Mouse (Mus musculus) left cerebral cortex, adult 2 months (tissue): ENCODE results near the gene Cdc45. TPM values are rescaled to one million over a fixed set of nuclear protein-coding genes. Genes with fewer than 3 reads are reported as not detected.
"Not testable (repeated sequence)": the region's sequence is repeated elsewhere in the genome, so short reads cannot be mapped to it uniquely, and the experiment has no call there.

ENCODE experiments used
- DNase-seq, 2 experiments: peaks; one replicate each; pipeline ENCODE4 v3.0.0; 2021 to 2022; ENCODE audit warnings: low spot score in 2 of 2, mixed read lengths in 1 of 2; ENCODE audit errors: extremely low spot score in 1 of 2
- H3K27ac ChIP-seq: fragments of 200-600 bp; 2 replicates; pipeline ENCODE4 v1.8.1; 2022
- H3K4me3 ChIP-seq: fragments of 200-600 bp; 2 replicates; pipeline ENCODE4 v1.8.1; 2022
- CTCF ChIP-seq: fragments of 200-600 bp; IDR thresholded peaks from 2 replicates; pipeline ENCODE4 v1.8.1; 2022; ENCODE audit warnings: antibody characterized with exemption, mild to moderate bottlenecking, moderate library complexity
- intact Hi-C: fragments of 180-260 bp; cut with DNase I; formaldehyde crosslinking; loops from one replicate; pipeline ENCODE4 v1.15.1; 2025
- long read RNA-seq, 2 experiments: library from polyadenylated mRNA; stranded (forward); transcript quantifications; one replicate each; pipeline ENCODE4 v2.0.0; 2021; ENCODE audit warnings: borderline mapping rate in 2 of 2
- total RNA-seq, 2 experiments: library from RNA; stranded (reverse); gene quantifications; 2 replicates each; pipeline ENCODE4 v1.2.3; 2021

Cdc45 gene
- 1 to 10 TPM; 1.4 to 2.6 TPM for total RNA-seq
- long read RNA-seq, experiment 1, result 0 reads
- long read RNA-seq, experiment 2, partial matches to known transcripts, result 2 of 4 reads
- long read RNA-seq, experiment 2, other reads (novel, unspliced or antisense), result 1 of 4 reads

DNA sequence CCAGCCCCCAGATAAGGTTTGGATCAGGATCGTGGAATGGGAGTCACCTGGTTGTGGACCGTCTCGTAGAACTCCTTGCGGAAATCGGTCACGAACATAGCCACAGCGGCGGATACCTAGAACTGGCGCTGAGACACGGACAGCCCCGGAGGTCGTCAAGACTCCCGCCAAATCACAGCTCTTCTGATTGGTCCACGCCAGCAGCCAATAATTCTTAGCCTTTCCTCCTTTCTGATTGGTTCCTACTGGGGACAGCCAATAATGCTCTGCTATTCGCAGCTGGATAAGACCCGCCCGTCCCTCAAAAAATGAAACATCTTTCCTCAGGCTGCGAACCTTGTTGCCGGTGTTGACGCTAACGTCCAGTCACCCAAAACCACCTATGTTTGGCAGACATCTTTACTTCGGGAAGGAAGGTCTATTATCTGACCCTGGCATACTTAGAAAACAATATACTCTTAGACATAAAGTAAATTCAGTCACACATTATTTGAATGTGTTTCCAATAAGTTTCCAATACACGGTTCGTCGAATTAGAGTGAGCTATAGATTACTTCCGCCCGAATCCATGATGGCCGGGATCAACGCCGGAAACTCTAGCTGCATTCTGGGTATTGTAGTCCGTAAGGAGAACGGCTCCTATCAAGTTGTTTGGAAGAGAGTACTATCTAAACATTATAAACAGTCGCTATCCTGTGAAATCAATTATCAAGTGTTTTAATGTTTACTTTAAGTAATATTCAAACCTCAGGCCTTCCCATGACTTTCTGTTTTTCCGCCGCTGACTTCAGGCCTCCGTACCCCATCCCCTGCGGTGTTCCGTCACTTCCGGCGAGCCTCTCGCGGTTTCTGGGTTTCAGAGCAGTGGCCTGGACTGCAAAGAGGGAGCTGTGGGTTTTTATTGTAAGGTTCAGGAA, at the start of gene Cdc45, which contains the start of gene Ufd1:
Cdc45 (minus strand) TSS at position 520 of the 917 bp plus-strand sequence.
Ufd1 (plus strand) TSS at position 312 of the 917 bp plus-strand sequence.
- H3K27ac ChIP-seq, result peak within 1 kb of the TSS; percentile 95
- intact Hi-C loops, result no loop called here
- peak within 1 kb of the TSS; percentile 62 for H3K4me3 ChIP-seq
- DNase-seq, result peak; percentile 76 to 85
- no peak for TF ChIP-seq CTCF

DNA sequence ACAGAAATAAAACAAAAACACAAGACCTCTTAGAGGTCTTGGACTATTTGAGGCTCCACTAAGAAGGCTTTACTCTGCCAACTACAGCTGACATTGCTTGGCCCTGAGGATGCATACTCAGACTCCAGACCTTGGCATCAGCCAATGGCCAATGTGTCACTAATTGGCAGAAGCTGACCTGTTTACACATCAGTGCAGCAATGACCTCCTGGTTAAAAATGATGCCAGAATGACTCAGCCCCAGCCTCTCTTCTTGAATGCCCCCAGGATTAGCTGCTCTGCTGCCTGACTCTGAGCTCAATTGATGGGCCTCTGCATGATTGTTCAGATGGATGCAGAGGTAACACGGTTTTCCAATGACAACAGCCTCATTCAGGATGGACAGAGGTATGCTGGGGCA, 48.4 kb upstream of the Cdc45 start:
- Histone ChIP-seq H3K27ac (no peak overlapping the region), H3K4me3 (no peak overlapping the region)
- TF ChIP-seq CTCF, result no peak
- DNase-seq, result no peak
- intact Hi-C loops, result no loop called here

DNA sequence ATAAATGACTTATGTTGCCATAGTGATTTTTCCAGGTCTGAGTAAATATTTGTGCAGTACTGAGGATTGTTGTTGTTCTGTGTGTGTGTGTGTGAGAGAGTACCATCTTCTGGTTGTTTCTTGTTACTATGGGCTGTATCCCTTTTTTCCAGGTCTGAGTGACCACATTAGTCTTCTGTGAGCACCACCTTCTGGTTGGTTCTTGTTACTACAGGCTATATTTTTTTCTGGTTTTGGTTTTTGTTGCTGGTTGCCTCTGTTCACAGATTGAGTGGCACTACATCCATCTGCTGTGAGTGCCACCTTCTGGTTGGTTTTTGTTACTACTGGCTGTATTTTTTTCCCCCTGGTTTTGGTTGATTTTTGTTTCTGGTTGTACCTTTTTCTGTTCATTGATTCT, 46.8 kb upstream of the Cdc45 start:
- no peak for DNase-seq
- H3K4me3 ChIP-seq, result no peak overlapping the region
- TF ChIP-seq CTCF, result peak; percentile 72
- H3K27ac ChIP-seq, result no peak overlapping the region
- intact Hi-C loops, result loop anchor here (5.0 kb wide), 1 partner anchor 161 kb away; no protein-coding TSS in a partner anchor

- H3K4me3 ChIP-seq, intact Hi-C loops, H3K27ac ChIP-seq, DNase-seq: not testable (repeated sequence)
Measured at GRCm38 (mm10) chr16:18849521-18850190, 37.9 kb upstream of the Cdc45 start.

- DNase-seq, result no peak
- H3K4me3 ChIP-seq, result no peak overlapping the region
- no peak for TF ChIP-seq CTCF
- H3K27ac ChIP-seq, result no peak overlapping the region
- intact Hi-C loops, result no loop called here
Measured at GRCm38 (mm10) chr16:18846301-18846820, 34.6 kb upstream of the Cdc45 start.

DNA sequence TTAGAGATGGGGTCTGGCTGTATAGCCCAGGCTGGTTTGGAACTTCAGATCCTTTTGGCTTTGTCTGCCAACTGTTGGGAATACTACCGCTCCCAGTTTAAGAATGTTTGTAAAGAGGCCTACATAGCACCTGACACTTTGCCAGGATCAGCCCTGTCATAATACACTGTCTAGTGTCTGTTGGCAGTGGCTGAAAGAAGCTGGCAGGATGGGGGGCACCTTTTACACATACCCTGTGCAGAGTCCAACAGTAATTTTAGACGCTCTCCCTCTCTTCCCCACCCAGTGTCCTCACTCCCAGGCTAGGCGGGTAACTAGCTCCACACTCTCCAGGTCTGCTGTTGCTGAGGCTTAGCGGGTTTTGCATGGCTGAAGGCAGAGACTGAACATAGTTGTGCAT, 26.6 kb upstream of the Cdc45 start:
- Histone ChIP-seq H3K4me3 (no peak overlapping the region), H3K27ac (no peak overlapping the region)
- intact Hi-C loops, result no loop called here
- no peak for DNase-seq
- no peak for TF ChIP-seq CTCF

DNA sequence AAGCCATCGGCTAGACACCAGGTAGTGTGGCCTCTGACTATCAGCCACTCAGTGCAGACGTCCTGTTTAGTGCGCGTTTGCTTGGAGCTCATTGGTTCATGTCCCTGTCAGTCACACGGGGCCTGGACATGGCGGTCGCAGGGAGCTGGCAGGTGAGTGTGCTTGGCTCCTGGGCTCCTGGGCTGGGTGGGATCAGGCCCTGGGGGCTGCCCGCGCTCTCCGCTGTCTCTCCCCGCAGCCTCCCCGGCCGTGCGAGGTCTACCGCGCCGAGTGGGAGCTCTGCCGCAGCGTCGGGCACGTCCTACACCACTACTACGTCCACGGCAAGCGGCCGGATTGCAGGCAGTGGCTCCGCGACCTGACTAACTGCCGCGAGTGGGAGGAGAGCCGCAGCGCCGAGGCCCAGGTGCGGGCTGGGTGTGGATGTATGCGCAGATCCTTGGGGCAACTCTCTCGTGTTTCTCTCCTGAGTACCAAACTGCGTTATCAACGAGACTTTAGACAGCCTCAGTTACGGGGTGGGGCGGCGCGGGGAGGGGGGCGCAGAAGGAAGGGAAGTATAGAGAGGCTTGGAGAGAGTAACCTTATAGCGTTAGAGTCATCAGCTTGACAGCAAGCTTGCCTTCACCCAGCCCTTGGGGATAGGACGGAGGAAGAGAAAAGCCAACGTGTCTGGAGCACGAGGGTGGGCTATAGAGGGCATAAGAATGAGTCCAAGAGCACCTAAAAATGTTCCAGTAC, 24.9 kb upstream of the Cdc45 start, which contains the start of the genes 2510002D24Rik and Gm28539:
2510002D24Rik (plus strand) TSS at position 111 of the 741 bp plus-strand sequence.
Gm28539 (plus strand) TSS at position 117 of the 741 bp plus-strand sequence.
- peak within 1 kb of the TSS; percentile 58 for H3K4me3 ChIP-seq
- TF ChIP-seq CTCF, result no peak
- intact Hi-C loops, result no loop called here
- H3K27ac ChIP-seq, result peak within 1 kb of the TSS; percentile 89
- DNase-seq, result peak; percentile 92 to 94

DNA sequence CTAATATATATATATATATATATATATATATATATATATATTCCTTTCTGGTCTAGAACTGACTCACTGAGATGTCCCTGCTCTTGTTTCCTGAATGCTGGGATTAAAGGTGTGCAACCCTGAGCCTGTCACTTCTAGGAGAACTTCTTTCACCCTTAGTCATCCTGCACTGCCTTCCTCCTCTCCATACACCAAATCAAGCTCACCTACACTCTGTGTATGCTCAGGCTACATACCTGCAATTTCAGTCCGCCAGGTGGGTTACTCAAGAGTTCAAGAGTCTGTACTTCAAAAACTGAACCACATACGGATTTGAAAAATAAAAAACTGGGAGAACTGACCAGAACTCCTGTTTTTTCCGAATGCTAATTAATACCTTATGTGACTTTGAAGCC, 24.3 kb upstream of the Cdc45 start:
- intact Hi-C loops, result no loop called here
- no peak overlapping the region; the same call in 1 of the 2 replicates for H3K27ac ChIP-seq

GRCm38 (mm10) chr16:18833486-18833885, 21.7 kb upstream of the Cdc45 start:
- intact Hi-C loops, result no loop called here
- Histone ChIP-seq H3K27ac (no peak overlapping the region), H3K4me3 (no peak overlapping the region)
- peak; percentile 12 for TF ChIP-seq CTCF
- DNase-seq, result no peak

More for the DNA sequence above, 24.3 kb upstream of the Cdc45 start:
- no peak for DNase-seq
- H3K4me3 ChIP-seq, result peak overlapping the region; percentile 58
- TF ChIP-seq CTCF, result no peak

- Histone ChIP-seq H3K4me3 (no peak overlapping the region), H3K27ac (no peak overlapping the region)
- DNase-seq, result no peak
- intact Hi-C loops, result no loop called here
- no peak for TF ChIP-seq CTCF
Measured at GRCm38 (mm10) chr16:18829102-18829501, 17.3 kb upstream of the Cdc45 start.

DNA sequence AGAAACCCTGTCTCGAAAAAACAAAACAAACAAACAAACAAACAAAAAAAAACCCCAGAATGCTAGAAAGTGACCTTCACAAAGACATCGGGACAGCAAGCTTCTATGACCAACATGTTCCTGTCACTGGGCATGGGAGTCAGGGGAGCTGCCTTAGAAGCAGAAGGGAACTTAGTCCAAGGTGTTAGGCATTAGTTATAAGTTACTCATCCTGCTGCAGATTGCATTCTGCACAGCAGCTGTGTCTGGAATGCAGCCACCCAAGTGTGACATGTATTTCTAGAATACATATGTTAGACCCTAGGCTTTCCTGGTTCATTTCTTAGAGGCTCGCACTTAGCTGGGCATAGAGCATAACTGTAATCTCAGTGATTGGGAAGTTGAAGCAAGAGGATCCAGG, 16.8 kb upstream of the Cdc45 start:
- TF ChIP-seq CTCF, result no peak
- no peak overlapping the region for H3K27ac ChIP-seq
- intact Hi-C loops, result no loop called here
- no peak overlapping the region for H3K4me3 ChIP-seq
- no peak for DNase-seq
